Mouse (Mus musculus) small intestine, adult 2 months (tissue): ENCODE results near the gene Glra4. TPM values are rescaled to one million over a fixed set of nuclear protein-coding genes. Genes with fewer than 3 reads are reported as not detected.

ENCODE experiments used
- H3K27ac ChIP-seq: fragments of 200-500 bp; 2 replicates; pipeline ENCODE4 v1.5.1; 2012; ENCODE audit warnings: low read depth, low read length, control low read depth, inconsistent platforms; ENCODE audit not compliant: insufficient read depth
- H3K27me3 ChIP-seq: fragments of 200-500 bp; 2 replicates; pipeline ENCODE4 v1.6.1; 2012; ENCODE audit warnings: mild to moderate bottlenecking, moderate library complexity, low read length, inconsistent platforms; ENCODE audit not compliant: control insufficient read depth, insufficient read depth
- H3K36me3 ChIP-seq: fragments of 200-500 bp; 2 replicates; pipeline ENCODE4 v1.6.1; 2012; ENCODE audit warnings: mild to moderate bottlenecking, low read length, control low read depth, inconsistent platforms; ENCODE audit not compliant: control insufficient read depth, insufficient read depth
- H3K4me1 ChIP-seq: fragments of 200-500 bp; 2 replicates; pipeline ENCODE4 v1.6.1; 2012; ENCODE audit warnings: low read length, inconsistent platforms, mixed read lengths; ENCODE audit not compliant: control insufficient read depth, insufficient read depth, insufficient read length
- H3K4me3 ChIP-seq: fragments of 200-500 bp; 2 replicates; pipeline ENCODE4 v1.5.1; 2012; ENCODE audit warnings: low read depth, mild to moderate bottlenecking, control low read depth, inconsistent platforms, low read length, moderate library complexity
- CTCF ChIP-seq: fragments of 200-500 bp; IDR thresholded peaks from 2 replicates; pipeline ENCODE4 v1.5.1; 2012; ENCODE audit warnings: low read depth, mild to moderate bottlenecking, control low read depth, inconsistent platforms, low read length, moderate library complexity, mixed read lengths; ENCODE audit not compliant: insufficient replicate concordance, insufficient read length; ENCODE audit errors: extremely low read depth
- POLR2A ChIP-seq: fragments of 200-500 bp; IDR thresholded peaks from 2 replicates; pipeline ENCODE4 v1.6.1; 2012; ENCODE audit warnings: low read depth, mild to moderate bottlenecking, control low read depth, inconsistent platforms, low read length, moderate library complexity
- WGBS: fragments of 180-500 bp; shearing (Covaris S2); methylation state at CpG from one replicate; pipeline ENCODE4 v1.1.7; 2018; 5-methylcytosine and 5-hydroxymethylcytosine counted together
- polyA plus RNA-seq: library from polyadenylated mRNA; depleted of rRNA; stranded (reverse); fragments of >200 nt; gene quantifications from 2 replicates; pipeline ENCODE4 v1.2.3, GENCODE M21; 2012; rRNA removed

Gene Glra4
- polyA plus RNA-seq, 1 experiment, result not detected

- WGBS, result 26% methylated on average over 14 of the region's 14 CpGs
- no peaks in the 10 kb centered on the region for H3K4me1 ChIP-seq
- no peaks in the 10 kb centered on the region for H3K27me3 ChIP-seq
- TF ChIP-seq CTCF (no peak), POLR2A (no peak)
- no peaks in the 10 kb centered on the region for H3K36me3 ChIP-seq
- H3K4me3 ChIP-seq, result peak overlapping the region; percentile 72
- no peak overlapping the region for H3K27ac ChIP-seq
Observed at GRCm38 (mm10) chrX:136708782-136709181, 71.2 kb downstream of the Glra4 start.

- TF ChIP-seq POLR2A (no peak), CTCF (no peak)
- no peak overlapping the region for H3K27ac ChIP-seq
- peak overlapping the region; percentile 72 for H3K4me3 ChIP-seq
- H3K4me1 ChIP-seq, result no peaks in the 10 kb centered on the region
- no peaks in the 10 kb centered on the region for H3K36me3 ChIP-seq
- 21% methylated on average over 18 of the region's 18 CpGs for WGBS
- H3K27me3 ChIP-seq, result no peaks in the 10 kb centered on the region
Observed at GRCm38 (mm10) chrX:136708168-136708681, 71.7 kb downstream of the Glra4 start.

Other genes starting within 250 kb of the Glra4 start
- gene Kir3dl2, start 236.1 kb downstream of the Glra4 start, polyA plus RNA-seq, result not detected in 2 replicates
- gene Tceal3, start 189.3 kb downstream of the Glra4 start, polyA plus RNA-seq, result 0.11 and 0.44 TPM in 2 replicates
- gene Tceal1, start 72.2 kb downstream of the Glra4 start, polyA plus RNA-seq, result 0.09 and 0.14 TPM in 2 replicates
- gene Morf4l2, start 36.5 kb downstream of the Glra4 start, polyA plus RNA-seq, result 6.8 and 11.4 TPM in 2 replicates
- 0.80 and 1.2 TPM in 2 replicates for gene Plp1, start 42.5 kb upstream of the Glra4 start, polyA plus RNA-seq
- not detected in 2 replicates for gene Rab9b, start 88.6 kb upstream of the Glra4 start, polyA plus RNA-seq
- gene H2bfm, start 147.2 kb upstream of the Glra4 start, polyA plus RNA-seq, result not detected in 2 replicates
- not detected in 2 replicates for gene Tmsb15b2, start 195.4 kb upstream of the Glra4 start, polyA plus RNA-seq
- gene Tmsb15l, start 196.7 kb upstream of the Glra4 start, polyA plus RNA-seq, result 0.32 TPM in 1 of 2 replicates, not detected in the other
- gene Tmsb15b1, start 196.7 kb upstream of the Glra4 start, polyA plus RNA-seq, result not detected in 2 replicates
- 0.30 and 0.52 TPM in 2 replicates for gene Zcchc18, start 213.0 kb upstream of the Glra4 start, polyA plus RNA-seq